Mouse (Mus musculus) neutrophil, adult 59 days (primary cell): ENCODE measurements around the gene Mgat1. TPM values are rescaled to one million over a fixed set of nuclear protein-coding genes. Genes with fewer than 3 reads are reported as not detected.

Experiments
- total RNA-seq, 2 experiments: library from RNA; stranded (reverse); gene quantifications; 1 replicate in 1 of 2; 2 replicates in 1 of 2; pipeline ENCODE4 v1.2.4; 2023

Gene Mgat1
- total RNA-seq, result 10 to 100 TPM; 85.1 to 92.1 TPM

DNA sequence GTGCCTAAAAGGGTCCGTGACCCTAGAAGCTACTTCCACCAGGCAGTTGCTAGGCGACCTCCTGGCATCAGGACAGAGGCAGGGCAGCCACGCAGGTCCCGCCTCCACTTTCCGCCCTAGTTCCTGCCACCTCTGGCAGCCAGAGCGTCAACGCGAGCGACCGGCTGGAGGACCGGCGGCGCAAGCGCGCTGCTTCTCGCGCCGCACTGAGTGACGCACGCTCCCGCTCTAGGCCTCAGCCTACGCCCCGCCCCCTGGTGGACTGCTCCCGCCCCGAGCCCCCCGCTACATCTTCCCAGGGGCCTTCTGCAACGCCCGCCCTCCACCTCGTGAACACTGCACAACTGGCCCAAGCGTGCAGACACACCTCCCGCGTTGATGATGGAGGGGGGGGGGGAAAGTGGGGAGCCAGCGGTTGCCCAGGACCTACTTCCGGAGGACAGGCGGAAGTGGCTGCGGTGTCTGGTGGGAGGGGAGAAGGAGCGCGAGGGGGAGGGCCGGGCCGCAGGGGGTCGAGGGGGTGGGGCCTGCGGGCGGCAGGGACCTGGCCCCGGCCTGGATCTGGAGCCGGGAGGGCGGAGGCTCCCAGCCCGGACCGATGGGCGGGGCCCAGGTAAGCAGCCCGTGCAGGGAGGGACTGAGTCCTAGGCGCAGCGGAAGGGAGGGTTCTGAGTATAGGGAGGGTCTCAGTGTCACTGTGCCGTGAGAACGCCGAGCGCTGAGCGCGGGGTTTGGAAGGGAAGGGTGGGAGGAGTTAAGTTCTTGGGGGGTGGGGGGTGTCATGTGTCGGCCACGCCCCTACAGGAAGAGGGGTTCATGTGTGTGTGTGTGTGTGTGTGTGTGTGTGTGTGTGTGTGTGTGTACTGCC is at the start of gene Mgat1:
Gene Mgat1, plus strand, starts transcription at position 465 of the 868 bp plus-strand sequence.

DNA sequence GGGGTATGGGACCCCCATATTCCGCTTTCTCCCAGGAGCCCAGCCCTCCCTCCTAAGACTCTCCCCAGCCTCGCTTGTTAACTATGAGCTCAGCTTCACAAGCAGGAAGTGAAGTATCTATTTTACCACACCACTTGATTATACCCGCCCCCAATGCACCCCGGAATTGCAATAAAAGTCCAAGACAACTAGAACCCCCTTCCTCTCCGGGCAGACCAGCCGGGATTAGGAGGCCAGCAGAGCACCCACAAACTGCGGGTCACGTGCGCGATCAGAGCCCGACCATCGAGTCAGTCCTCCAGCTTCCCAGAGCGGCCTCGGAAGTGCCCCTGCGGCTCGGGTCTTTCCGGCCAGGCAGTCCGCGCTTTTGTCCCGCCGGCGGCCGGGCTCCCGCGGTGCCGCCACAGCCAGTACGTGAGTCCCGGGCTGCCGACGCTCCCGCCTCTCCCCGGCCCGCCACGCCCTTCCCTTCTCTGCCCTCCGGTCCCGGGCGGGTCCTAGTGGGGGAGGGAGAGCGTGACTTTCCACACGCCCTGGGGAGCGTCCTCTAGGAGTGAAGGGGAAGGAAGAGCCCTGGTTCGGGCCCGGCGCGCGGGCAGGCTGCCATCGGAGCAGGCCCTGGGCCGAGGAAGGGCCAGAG is 40.7 kb upstream of the Mgat1 start, which contains the start of gene Zfp62:
Gene Zfp62, plus strand, starts transcription at position 164 of the 640 bp plus-strand sequence.

DNA sequence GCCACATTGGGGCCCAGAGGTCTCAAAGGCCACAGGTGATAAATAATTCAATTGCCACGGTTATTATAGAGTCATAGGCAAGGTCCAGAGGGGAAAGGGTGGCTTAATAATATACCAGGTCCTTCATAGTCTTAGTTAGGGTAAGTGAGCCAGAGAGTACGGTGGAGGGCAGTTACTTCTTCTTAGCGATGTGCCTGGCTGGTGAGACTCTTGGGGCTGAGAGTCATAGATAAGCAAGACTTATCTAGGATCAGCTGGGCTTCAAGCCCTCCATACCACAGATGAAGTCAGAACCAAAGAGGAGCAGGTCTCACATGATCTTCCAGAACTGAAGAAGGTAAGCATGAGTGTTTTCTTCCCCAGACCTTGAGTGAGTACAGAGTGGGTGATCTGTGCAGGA is 34.2 kb downstream of the Mgat1 start, which contains the start of gene Olfr1393:
Gene Olfr1393, plus strand, starts transcription at position 83 of the 400 bp plus-strand sequence.

DNA sequence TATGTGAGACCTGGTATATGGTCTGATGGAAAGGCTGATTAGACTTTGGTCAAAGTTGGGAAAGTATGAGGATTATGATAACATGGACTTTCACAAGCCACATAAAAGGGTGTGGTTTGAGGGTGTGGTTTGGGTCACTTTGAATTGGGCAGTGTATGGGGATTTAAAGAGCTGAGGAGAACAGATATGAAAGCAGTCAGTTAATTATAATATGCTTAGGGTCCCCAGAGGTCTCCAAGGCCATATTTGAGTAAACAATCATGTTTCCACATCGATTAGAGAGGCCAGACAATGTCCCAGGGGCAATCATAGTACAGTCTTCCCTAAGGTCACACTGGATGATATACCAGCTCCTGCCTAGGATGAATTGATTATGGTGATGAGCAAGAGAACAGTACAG is 41.0 kb downstream of the Mgat1 start, which contains the start of gene Olfr1392:
Gene Olfr1392, plus strand, starts transcription at position 301 of the 400 bp plus-strand sequence.

DNA sequence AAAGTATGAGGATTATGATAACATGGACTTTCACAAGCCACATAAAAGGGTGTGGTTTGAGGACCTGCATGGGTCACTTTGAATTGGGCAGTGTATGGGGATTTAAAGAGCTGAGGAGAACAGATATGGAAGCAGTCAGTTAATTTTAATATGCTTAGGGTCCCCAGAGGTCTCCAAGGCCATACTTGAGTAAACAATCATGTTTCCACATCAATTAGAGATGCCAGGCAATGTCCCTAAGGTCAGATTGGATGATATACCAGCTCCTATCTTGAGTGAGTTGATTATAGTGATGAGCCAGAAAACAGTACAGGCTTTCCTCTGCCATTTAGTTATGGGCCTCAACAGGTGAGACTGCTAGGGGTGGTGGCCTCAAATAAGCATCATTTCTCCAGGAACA is 60.5 kb downstream of the Mgat1 start, which contains the start of gene Olfr10:
Gene Olfr10, plus strand, starts transcription at position 301 of the 400 bp plus-strand sequence.

Other genes starting within 250 kb of the Mgat1 start
- gene 9930111J21Rik2, start 192.9 kb upstream of the Mgat1 start, total RNA-seq, result 10 to 100 TPM; 38.8 to 46.2 TPM
- 1 to 10 TPM in 1 of 2 experiments, not detected in 1; 1.3 TPM for gene Tgtp2, start 180.0 kb upstream of the Mgat1 start, total RNA-seq
- gene Ifi47, start 167.6 kb upstream of the Mgat1 start, total RNA-seq, result 10 to 100 TPM; 14.5 to 19.7 TPM
- gene Olfr1396, start 129.3 kb upstream of the Mgat1 start, total RNA-seq, result not detected
- gene Olfr1395, start 101.9 kb upstream of the Mgat1 start, total RNA-seq, result not detected
- gene Olfr1394, start 89.8 kb upstream of the Mgat1 start, total RNA-seq, result not detected
- 1 to 10 TPM; 1.2 to 1.6 TPM for gene Btnl9, start 57.0 kb upstream of the Mgat1 start, total RNA-seq
- gene Zfp62, start 40.9 kb upstream of the Mgat1 start, total RNA-seq, result 10 to 100 TPM; 49.7 to 53.6 TPM
- gene Olfr1393, start 34.1 kb downstream of the Mgat1 start, total RNA-seq, result under 1 TPM in 1 of 2 experiments, not detected in 1; 0.18 TPM
- gene Olfr1392, start 41.1 kb downstream of the Mgat1 start, total RNA-seq, result under 1 TPM in 1 of 2 experiments, not detected in 1; 0.47 TPM
- not detected for gene Olfr10, start 60.5 kb downstream of the Mgat1 start, total RNA-seq
- not detected for gene Olfr1391, start 78.6 kb downstream of the Mgat1 start, total RNA-seq
- gene Olfr1390, start 91.0 kb downstream of the Mgat1 start, total RNA-seq, result not detected
- not detected for gene Olfr1389, start 178.9 kb downstream of the Mgat1 start, total RNA-seq
- gene Olfr1388, start 192.4 kb downstream of the Mgat1 start, total RNA-seq, result under 1 TPM; 0.24 to 0.27 TPM
- gene Olfr1387, start 211.2 kb downstream of the Mgat1 start, total RNA-seq, result not detected
- gene Olfr1386, start 220.9 kb downstream of the Mgat1 start, total RNA-seq, result not detected
- gene Olfr1385, start 244.9 kb downstream of the Mgat1 start, total RNA-seq, result under 1 TPM in 1 of 2 experiments, not detected in 1; 0.11 TPM